Mouse (Mus musculus): ENCODE results near the gene Echdc2. TPM values are rescaled to one million over a fixed set of nuclear protein-coding genes. Genes with fewer than 3 reads are reported as not detected.

Gene Echdc2
- polyA plus RNA-seq, 1 experiment: 62.7 TPM

DNA sequence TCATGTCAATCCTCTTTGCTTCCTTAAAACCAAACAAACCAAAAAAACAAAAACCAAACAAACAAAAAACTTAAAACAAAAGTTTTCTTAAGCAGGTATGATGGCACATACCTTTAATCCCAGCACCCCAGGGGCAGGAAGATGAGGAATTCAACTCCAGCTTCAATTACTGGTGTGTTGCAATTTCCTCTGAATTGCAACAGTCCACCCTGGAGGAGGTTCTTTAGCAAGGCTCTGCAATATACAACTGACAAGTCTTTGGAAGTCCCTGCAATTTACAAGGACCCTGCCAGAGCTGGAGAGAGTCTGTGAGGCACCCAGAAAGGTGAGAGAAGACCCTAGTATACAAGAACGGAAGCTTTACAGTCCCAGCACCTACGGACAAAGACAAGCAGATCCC, 47.8 kb downstream of the Echdc2 start:
- Histone ChIP-seq H3K27me3 (ENCODE audit: control insufficient read depth, insufficient read depth, low read length) (peaks cover 5% of the 10 kb centered on the region), H3K4me3 (replicated peaks; ENCODE audit: insufficient read depth, low read depth, low read length) (no peak overlapping the region), H3K27ac (ENCODE audit: insufficient read depth, low read length) (no peak overlapping the region), H3K4me1 (ENCODE audit: control insufficient read depth, insufficient read depth, low read length) (no peaks in the 10 kb centered on the region)
- no peak for TF ChIP-seq CTCF (IDR thresholded peaks at IDR 0.05; ENCODE audit: borderline replicate concordance, insufficient read depth, low read depth, low read length)
- TF ChIP-seq POLR2A (IDR thresholded peaks at IDR 0.05; ENCODE audit: borderline replicate concordance, insufficient read depth, low read length): no peak
- WGBS: 81% methylated on average over 2 of the region's 2 CpGs
- DNase-seq: no peak

DNA sequence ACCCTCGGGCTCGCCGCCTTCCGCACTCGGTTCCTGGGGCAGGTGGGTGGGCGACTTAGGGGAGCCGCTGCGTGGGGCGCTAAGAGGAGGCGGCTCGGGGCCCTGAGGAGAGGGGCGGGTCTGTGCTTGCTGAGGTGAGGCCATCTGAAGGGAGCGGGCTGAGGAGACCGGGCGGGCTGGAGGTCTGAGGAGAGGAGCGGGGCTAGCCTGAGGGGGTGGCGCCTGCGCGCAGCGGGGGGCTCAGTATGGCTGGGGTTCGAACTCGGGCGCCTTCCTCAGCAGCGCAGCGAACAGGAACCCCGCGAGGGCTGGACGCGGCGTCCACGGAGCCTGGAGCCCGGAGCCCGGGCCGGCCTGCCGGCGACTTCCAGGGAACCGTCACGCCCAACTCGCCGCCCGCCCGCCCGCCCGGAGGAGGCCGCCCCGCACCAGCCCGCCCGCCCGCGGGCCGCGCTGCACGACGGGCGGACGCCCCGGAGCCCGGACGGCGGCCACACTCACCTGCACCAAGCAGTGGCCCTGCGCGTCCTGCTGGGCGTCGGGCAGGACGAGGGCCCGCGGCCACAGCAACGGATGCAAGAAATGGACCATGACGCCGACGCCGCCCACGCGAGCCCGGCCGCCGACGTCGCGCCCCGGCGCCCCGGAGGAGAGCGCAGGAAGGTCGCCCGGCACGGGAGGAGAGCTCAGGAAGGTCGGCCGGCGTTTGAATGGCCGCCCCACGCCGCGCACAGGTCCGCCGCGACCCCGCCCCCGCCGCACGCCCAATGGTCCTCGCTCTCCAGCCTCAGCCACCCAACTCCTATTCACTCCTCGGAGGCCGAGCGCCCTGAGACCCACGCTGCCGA, 52.3 kb downstream of the Echdc2 start, which contains the start of gene Zyg11a:
TSS of gene Zyg11a (minus strand) at position 717 of the 848 bp plus-strand sequence.
- TF ChIP-seq CTCF (IDR thresholded peaks at IDR 0.05; ENCODE audit: borderline replicate concordance, insufficient read depth, low read depth, low read length): no peak
- TF ChIP-seq POLR2A (IDR thresholded peaks at IDR 0.05; ENCODE audit: borderline replicate concordance, insufficient read depth, low read length): no peak
- H3K27me3 ChIP-seq (ENCODE audit: control insufficient read depth, insufficient read depth, low read length): peaks cover 5% of the 10 kb centered on the region
- 3% methylated on average over 94 of the region's 107 CpGs for WGBS
- no peaks in the 10 kb centered on the region for H3K4me1 ChIP-seq (ENCODE audit: control insufficient read depth, insufficient read depth, low read length)
- H3K4me3 ChIP-seq (replicated peaks; ENCODE audit: insufficient read depth, low read depth, low read length): no peak within 1 kb of the TSS
- DNase-seq: no peak
- H3K27ac ChIP-seq (ENCODE audit: insufficient read depth, low read length): no peak within 1 kb of the TSS

DNA sequence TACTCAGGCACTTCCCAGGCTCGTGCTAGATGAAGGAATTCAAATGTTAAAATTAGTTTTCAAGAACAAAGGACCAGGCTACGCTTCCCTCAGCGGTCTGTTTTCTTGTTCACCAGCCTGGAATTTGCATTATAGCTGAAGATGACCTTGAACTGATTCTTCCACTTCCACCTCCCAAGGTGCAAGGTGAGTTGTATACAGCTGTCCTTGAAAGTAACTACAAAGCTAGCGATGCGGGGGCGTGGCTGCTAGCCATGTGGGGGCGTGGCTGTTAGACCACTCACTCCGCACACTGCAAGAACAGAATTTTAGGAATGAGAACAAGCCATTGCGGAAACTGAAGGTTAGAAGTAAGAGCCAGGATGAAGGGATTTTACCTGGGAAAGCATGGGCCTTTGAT, 53.8 kb downstream of the Echdc2 start:
- no peak for DNase-seq
- WGBS: 51% methylated on average over 9 of the region's 9 CpGs
- Histone ChIP-seq H3K27ac (ENCODE audit: insufficient read depth, low read length) (no peak overlapping the region), H3K4me3 (replicated peaks; ENCODE audit: insufficient read depth, low read depth, low read length) (no peak overlapping the region), H3K27me3 (ENCODE audit: control insufficient read depth, insufficient read depth, low read length) (peaks cover 5% of the 10 kb centered on the region), H3K4me1 (ENCODE audit: control insufficient read depth, insufficient read depth, low read length) (no peaks in the 10 kb centered on the region)
- no peak for TF ChIP-seq CTCF (IDR thresholded peaks at IDR 0.05; ENCODE audit: borderline replicate concordance, insufficient read depth, low read depth, low read length)
- TF ChIP-seq POLR2A (IDR thresholded peaks at IDR 0.05; ENCODE audit: borderline replicate concordance, insufficient read depth, low read length): no peak

GRCm38 (mm10) chr4:108222507-108222906, 57.3 kb downstream of the Echdc2 start:
- Histone ChIP-seq H3K4me1 (ENCODE audit: control insufficient read depth, insufficient read depth, low read length) (no peaks in the 10 kb centered on the region), H3K27me3 (ENCODE audit: control insufficient read depth, insufficient read depth, low read length) (peaks cover 4% of the 10 kb centered on the region), H3K4me3 (replicated peaks; ENCODE audit: insufficient read depth, low read depth, low read length) (no peak overlapping the region), H3K27ac (ENCODE audit: insufficient read depth, low read length) (no peak overlapping the region)
- WGBS: 94% methylated on average over 5 of the region's 5 CpGs
- DNase-seq: no peak
- no peak for TF ChIP-seq CTCF (IDR thresholded peaks at IDR 0.05; ENCODE audit: borderline replicate concordance, insufficient read depth, low read depth, low read length)
- no peak for TF ChIP-seq POLR2A (IDR thresholded peaks at IDR 0.05; ENCODE audit: borderline replicate concordance, insufficient read depth, low read length)

GRCm38 (mm10) chr4:108225341-108225872, 60.2 kb downstream of the Echdc2 start:
- WGBS: 53% methylated on average over 3 of the region's 3 CpGs
- no peak for DNase-seq
- Histone ChIP-seq H3K4me3 (replicated peaks; ENCODE audit: insufficient read depth, low read depth, low read length) (no peak overlapping the region), H3K27ac (ENCODE audit: insufficient read depth, low read length) (no peak overlapping the region), H3K27me3 (ENCODE audit: control insufficient read depth, insufficient read depth, low read length) (no peaks in the 10 kb centered on the region), H3K4me1 (ENCODE audit: control insufficient read depth, insufficient read depth, low read length) (no peaks in the 10 kb centered on the region)
- TF ChIP-seq POLR2A (IDR thresholded peaks at IDR 0.05; ENCODE audit: borderline replicate concordance, insufficient read depth, low read length): no peak
- TF ChIP-seq CTCF (IDR thresholded peaks at IDR 0.05; ENCODE audit: borderline replicate concordance, insufficient read depth, low read depth, low read length): no peak

Other genes with a start within 250 kb of the Echdc2 start
- 15.4 and 16.2 TPM in 2 replicates for gene Cpt2, start 241.8 kb upstream of the Echdc2 start, polyA plus RNA-seq (2012; rRNA removed)
- gene Slc1a7, start 197.1 kb upstream of the Echdc2 start, polyA plus RNA-seq (2012; rRNA removed): 0.10 TPM in 1 of 2 replicates, not detected in the other
- gene Podn, start 69.0 kb upstream of the Echdc2 start, polyA plus RNA-seq (2012; rRNA removed): 1.0 and 1.8 TPM in 2 replicates
- 223 and 224 TPM in 2 replicates for gene Scp2, start 20.4 kb upstream of the Echdc2 start, polyA plus RNA-seq (2012; rRNA removed)
- not detected in 2 replicates for gene Zyg11a, start 52.6 kb downstream of the Echdc2 start, polyA plus RNA-seq (2012; rRNA removed)
- gene Zyg11b, start 135.7 kb downstream of the Echdc2 start, polyA plus RNA-seq (2012; rRNA removed): 39.1 and 39.4 TPM in 2 replicates
- gene Coa7, start 162.7 kb downstream of the Echdc2 start, polyA plus RNA-seq (2012; rRNA removed): 15.9 and 16.8 TPM in 2 replicates
- gene Shisal2a, start 217.9 kb downstream of the Echdc2 start, polyA plus RNA-seq (2012; rRNA removed): 0.36 and 0.73 TPM in 2 replicates
- gene Gpx7, start 241.5 kb downstream of the Echdc2 start, polyA plus RNA-seq (2012; rRNA removed): 7.0 and 8.3 TPM in 2 replicates